Mouse (Mus musculus) kidney, postnatal 25 days (tissue): Measurements from ENCODE around the gene 1700003E16Rik.

Experiments
- DNase-seq, 2 experiments: peaks; one replicate each; pipeline ENCODE4 v3.0.0; 2021; ENCODE audit warnings: mixed read lengths in 2 of 2

1700003E16Rik gene

GRCm38 (mm10) chr6:83161442-83161841, 5.2 kb downstream of the 1700003E16Rik start:
- no peak for DNase-seq

GRCm38 (mm10) chr6:83161921-83162641, 5.9 kb downstream of the 1700003E16Rik start:
- DNase-seq: peak; percentile 76 to 88

GRCm38 (mm10) chr6:83162701-83163100, 6.5 kb downstream of the 1700003E16Rik start:
- peak; percentile 75 to 84 for DNase-seq

- DNase-seq: no peak
These were observed 8.9 kb downstream of the 1700003E16Rik start for GRCm38 (mm10) chr6:83165026-83165606.

GRCm38 (mm10) chr6:83165607-83166242, 9.5 kb downstream of the 1700003E16Rik start, which contains the start of gene Dctn1:
Dctn1 (plus strand) TSS chr6:83165920.
- DNase-seq: peak; percentile 97

GRCm38 (mm10) chr6:83166243-83166630, 10.0 kb downstream of the 1700003E16Rik start:
- DNase-seq: no peak

- peak; percentile 48 to 71 for DNase-seq
These were observed 13.7 kb downstream of the 1700003E16Rik start for GRCm38 (mm10) chr6:83169872-83170271.

GRCm38 (mm10) chr6:83171063-83171462, 14.9 kb downstream of the 1700003E16Rik start:
- no peak for DNase-seq

GRCm38 (mm10) chr6:83172240-83172920, 16.2 kb downstream of the 1700003E16Rik start:
- no peak for DNase-seq

- no peak for DNase-seq
These were observed 19.8 kb downstream of the 1700003E16Rik start for GRCm38 (mm10) chr6:83175996-83176395.

- DNase-seq: no peak
These were observed 23.4 kb downstream of the 1700003E16Rik start for GRCm38 (mm10) chr6:83179390-83180117.

- DNase-seq: no peak
These were observed 24.4 kb downstream of the 1700003E16Rik start for GRCm38 (mm10) chr6:83180605-83181004.

- peak in 1 of 2 experiments; percentile 21 for DNase-seq
These were observed 28.7 kb downstream of the 1700003E16Rik start for GRCm38 (mm10) chr6:83184858-83185435.

- DNase-seq: peak; percentile 52 to 70
These were observed 30.0 kb downstream of the 1700003E16Rik start for GRCm38 (mm10) chr6:83185895-83186861.

- DNase-seq: no peak
These were observed 30.7 kb downstream of the 1700003E16Rik start for GRCm38 (mm10) chr6:83186946-83187345.

- no peak for DNase-seq
These were observed 37.4 kb downstream of the 1700003E16Rik start for GRCm38 (mm10) chr6:83193571-83193970.

- DNase-seq: peak; percentile 62 to 72
These were observed 41.3 kb downstream of the 1700003E16Rik start for GRCm38 (mm10) chr6:83197345-83198004.

GRCm38 (mm10) chr6:83203320-83203719, 47.1 kb downstream of the 1700003E16Rik start:
- no peak for DNase-seq

- no peak for DNase-seq
These were observed 49.6 kb downstream of the 1700003E16Rik start for GRCm38 (mm10) chr6:83205851-83206250.

GRCm38 (mm10) chr6:83206321-83206720, 50.1 kb downstream of the 1700003E16Rik start:
- no peak for DNase-seq
